Mouse (Mus musculus) heart, adult 18-20 months (tissue): ENCODE measurements at regions not wholly inside any gene's neighbourhood (a gene's known extent, or its start where the extent isn't known, plus 50 kb on each side); places are given as distances from the start of the nearest gene placed in this dataset.

Experiments used
- DNase-seq, 2 experiments: peaks; one replicate each; pipeline ENCODE4 v3.0.0; 2021 to 2022; ENCODE audit warnings: mixed read lengths in 1 of 2

DNA sequence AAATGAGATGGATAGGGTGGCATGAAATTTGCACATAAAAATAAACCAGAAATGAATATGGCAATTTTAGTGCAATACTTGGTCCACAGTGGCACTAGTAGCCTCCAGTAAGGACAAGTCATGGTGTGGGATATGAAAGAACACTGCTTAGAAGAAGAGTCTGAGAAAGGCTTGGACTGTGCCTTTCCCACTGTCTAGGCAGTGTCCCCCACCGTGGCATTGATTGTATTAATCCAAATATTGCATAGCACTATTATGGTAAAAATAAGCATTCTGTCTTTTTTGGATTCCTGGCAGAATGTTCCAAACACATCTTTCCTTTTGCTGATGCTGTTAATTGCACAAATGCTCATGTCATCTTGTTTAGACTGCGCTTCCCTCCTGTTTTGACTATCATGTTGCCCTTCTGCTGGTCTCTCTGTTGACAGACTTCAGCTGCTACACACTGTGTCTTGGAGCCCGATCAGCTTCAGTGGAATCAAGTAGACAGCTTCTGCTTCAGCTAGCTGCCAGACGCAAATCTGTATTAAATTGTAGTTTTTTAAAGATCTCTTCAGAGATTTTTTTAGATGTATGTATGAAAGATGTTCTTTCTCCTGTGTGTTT lies 186.2 kb upstream of the Robo2 start:
- no peak for DNase-seq

DNA sequence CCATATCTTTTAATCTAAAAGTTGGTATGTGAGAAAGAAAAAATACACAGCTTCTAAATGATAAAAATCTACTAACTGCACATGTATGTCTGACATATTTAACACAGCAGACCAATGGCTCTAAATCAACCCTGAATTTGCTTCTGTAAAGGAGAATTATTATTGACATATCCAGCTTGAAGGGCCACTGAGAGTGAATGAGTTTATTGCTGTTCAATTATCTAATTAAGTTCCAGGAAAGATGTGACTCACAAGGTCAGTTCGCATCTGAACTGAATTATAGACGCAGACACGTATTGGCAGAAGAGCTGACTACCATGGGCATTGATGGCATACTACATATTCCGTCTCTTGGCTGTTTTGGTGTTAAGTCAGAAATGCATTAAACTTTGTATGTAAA lies 180.3 kb upstream of the Robo2 start:
- DNase-seq, result no peak

DNA sequence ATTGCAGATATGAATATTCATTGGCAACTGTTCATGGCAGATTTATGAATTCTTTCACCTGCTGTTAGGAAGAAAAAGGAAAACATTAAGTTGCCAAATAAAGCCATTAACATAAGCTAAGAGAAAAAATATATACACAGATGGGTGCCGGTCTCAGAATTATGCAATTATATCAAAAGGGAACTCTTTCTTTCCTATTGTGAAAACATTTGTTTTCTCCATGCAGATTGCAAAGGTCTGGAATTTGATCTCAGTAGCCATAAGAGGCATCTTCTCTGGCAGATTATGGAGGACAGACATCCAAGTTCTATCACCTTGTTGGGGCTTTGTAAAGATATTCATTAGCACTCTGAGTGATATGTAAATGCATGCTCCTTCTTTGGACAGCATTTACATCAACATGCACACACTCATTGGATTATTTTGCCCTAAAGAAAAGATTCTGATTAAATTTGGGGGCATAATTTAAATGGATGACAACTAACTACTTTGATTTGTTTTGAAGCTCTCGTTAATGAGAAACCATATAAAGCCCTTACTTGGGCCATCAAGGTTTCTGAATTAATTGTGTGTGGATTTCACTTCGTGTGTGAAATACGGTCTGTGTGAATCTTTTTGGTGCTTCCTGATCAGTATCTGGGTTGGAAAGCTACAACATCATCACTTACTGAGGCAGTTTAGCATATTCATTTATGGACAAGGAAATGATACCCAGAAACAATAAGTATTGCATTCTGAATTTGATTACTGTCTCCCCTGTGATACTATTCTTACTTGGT lies 171.2 kb upstream of the Robo2 start:
- DNase-seq, result no peak

DNA sequence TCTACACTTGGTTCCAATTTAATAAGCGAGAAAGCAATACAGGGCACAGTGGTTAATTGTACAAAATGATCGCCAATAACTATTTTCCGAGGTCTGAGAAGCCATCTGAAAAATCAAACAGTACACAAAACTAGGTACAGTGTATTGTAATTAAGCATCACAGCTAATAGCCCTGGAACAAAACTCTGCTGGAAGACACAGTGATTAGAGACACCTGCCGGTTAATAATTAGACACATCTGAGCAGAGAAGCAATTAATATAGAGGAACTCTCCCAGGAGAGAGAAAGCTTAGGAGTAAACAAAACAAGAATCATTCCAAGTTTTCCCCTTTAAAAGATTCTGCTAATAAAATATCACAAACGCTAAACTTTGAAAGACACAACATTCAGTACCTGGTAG lies 136.7 kb upstream of the Robo2 start:
- DNase-seq, result no peak

DNA sequence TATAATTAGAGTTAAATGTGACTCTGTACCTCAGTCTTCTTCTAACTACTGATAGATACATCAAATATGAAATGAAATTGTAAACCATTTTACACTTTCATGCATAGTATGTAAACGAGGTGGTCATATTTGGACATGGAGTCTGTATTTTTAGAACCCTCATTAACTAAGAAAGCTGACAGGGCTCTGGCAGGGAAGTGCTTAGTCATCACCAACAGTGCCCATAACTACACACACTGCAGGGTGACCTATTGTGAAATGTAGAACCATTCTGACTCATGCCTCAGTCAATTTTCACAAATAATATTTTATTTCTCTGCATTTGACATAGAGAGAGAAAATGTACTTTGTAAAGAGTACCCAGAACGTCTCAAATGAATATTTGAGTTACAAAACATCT lies 118.9 kb upstream of the Robo2 start:
- no peak for DNase-seq

DNA sequence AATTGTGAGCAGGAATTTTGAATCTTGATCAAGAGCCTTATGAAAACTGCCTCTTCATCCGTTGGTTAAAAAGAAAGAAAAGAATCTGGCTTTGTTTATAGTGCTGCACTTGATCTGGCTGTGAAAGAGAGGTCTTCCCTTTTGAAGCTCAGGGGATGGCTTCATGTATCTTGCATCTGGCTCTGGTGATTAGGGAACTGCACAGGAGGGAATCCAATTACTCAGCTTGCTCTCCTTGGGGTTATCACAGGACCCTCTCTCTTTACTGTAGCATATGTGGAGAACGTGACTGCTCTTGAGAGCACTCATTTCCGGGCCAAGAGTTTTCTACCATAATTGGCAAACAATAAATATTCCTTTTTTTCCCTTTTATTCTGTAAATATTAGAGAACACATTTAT lies 116.6 kb upstream of the Robo2 start:
- DNase-seq, result no peak

GRCm38 (mm10) chr16:74526521-74526920 lies 114.9 kb upstream of the Robo2 start:
- no peak for DNase-seq

DNA sequence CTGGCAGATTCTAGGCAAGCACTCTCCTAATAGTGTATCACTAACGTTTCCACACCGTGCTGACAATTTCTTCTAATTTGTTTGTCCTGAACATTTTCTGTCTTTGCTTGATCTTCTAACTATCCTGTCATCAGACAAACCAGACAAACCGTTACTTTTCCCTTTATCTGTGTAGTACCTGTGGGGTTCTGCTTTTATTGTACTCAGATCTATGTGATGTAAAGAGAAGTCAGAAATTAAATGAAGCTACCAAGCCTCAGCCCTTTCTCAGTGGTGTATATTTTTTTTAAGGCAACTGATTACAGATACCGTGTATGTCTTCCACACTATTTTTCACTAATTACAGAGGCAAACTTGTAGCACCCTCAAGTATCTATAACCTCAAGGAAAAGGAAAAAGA lies 108.9 kb upstream of the Robo2 start:
- no peak for DNase-seq

DNA sequence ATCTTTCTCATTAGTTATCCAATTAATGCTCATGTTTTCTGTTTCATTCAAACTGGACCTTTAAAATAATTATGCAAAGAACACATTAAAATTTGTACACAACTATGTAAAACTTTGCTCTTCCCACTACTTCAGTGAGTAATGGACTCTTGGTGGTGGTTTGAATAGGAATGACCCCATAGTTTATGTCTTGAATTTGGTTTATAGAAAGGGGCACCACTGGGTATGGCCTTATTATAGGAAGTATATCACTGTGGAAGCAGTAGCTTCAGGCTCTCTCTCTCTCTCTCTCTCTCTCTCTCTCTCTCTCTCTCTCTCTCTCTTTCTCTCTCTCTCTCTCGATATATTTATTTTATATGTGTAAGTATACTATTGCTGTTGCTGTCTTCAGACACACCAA lies 106.3 kb upstream of the Robo2 start:
- DNase-seq, result no peak

DNA sequence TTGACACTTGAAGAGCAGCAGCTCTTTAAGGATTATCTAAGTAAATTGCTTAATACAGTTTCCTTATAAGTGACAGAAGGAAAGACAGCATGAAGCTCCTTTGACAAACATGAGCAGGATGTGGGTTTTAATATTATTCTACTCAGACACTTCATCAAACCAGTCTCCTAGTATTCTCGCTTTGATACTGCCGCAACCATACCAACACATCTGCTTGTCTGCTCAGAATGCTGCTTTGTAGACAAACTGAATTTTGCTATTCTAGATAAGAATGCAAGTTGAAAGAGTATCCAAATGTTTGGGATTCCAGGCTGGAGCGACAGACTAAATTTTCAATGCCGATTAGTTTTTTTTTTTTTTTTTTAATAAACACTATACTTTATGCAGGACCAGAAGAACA lies 105.7 kb upstream of the Robo2 start:
- DNase-seq, result no peak

DNA sequence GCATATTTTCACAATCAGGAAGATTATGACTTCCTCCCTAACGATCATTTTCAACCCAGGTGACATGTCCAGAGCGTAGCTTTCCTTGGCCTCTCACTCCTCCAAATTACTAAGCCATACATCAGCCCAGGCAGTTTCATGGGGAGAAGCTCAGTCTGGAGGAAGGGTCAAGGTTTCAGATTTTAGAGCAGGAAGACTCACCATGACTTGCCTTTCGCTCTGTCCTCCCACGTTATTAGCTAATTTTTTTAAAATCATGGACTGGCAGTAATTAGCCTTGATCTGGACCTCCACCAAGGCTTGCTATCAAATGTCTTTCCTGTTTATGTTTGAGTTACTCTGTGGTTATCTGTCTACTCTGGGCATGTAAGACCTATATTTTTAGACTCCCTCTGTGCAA lies 102.9 kb upstream of the Robo2 start:
- no peak for DNase-seq

GRCm38 (mm10) chr16:74510383-74510782 lies 98.8 kb upstream of the Robo2 start:
- DNase-seq, result no peak

DNA sequence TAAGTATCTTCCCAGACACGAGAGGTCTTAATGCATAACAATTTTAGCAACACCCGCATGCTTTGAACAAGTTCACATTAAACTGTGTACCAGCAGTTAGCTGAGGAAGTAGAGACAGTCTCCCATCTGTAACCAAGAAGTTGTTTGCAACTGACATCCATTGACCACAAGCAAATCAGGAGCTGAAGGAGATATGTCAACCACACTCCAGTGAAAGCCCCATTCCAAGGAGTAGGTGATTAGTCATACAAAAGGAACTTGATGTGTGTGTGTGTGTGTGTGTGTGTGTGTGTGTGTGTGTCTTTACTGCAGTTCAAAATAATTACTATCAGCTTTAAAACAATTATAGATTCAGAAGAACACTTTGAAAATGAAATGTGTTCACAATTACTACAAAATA lies 97.9 kb upstream of the Robo2 start:
- no peak for DNase-seq

- DNase-seq, result no peak
Observed at GRCm38 (mm10) chr16:74506719-74507118, 95.1 kb upstream of the Robo2 start.

- no peak for DNase-seq
Observed at GRCm38 (mm10) chr16:74506173-74506709, 94.6 kb upstream of the Robo2 start.

DNA sequence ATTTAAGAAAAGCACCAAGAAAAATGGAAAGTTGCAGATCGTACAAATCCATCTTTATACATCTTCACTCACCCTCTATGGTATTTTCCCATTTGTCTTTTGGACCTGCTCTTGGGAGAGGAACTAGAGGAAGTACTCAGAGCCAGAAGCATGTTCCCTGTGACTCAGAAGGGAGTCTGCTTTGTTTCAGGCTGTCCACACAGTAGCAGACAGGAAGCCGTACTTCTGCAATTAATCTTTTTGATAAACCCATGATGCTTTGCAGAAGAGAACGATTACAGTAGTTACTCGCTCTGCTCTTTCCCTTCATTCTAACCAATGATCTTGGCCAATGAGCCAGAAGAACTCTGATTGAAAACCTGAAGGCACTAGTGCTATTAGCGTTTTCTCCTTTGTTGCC lies 92.8 kb upstream of the Robo2 start:
- no peak for DNase-seq

DNA sequence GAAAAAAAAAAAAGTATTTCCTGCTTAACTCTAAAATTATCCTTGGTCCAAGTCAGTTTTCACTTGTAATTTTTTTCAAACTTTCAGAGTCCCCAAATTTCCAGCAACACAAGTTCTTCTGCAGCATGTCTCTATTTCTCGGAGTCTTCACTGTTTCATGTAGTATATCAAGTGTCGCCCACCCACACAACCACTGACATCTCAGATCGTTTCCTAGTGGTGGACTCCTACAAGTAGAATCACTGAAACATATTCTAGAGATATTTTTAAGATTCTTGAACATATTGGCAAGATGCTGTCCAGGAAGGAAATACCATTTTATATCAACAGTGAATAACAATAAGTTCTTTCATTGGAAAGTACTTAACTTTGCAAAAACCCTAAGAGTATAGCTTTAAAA lies 89.1 kb upstream of the Robo2 start:
- DNase-seq, result no peak

- no peak for DNase-seq
Observed at GRCm38 (mm10) chr16:74467745-74468420, 56.3 kb upstream of the Robo2 start.

- DNase-seq, result no peak
Observed at GRCm38 (mm10) chr16:74467159-74467558, 55.5 kb upstream of the Robo2 start.

DNA sequence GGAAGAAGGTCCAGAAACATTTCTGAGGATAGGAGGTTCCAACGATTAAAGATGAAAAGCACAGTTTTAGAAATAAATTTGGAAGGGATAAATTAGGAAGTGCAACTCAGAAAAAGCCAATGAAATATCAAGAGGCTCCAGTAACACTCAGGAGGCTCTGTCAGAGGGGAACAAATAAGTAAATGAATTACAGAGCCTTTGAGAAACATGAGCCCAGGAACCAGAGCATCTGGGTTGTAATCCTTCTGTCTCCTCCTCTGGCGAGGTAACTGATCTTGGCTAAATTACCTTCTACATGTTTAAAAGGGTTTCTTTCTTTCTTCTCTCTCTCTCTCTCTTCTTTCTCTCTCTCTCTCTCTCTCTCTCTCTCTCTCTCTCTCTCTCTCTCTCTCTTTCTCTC lies 53.2 kb upstream of the Robo2 start:
- DNase-seq, result no peak

GRCm38 (mm10) chr16:74464290-74464689 lies 52.7 kb upstream of the Robo2 start:
- DNase-seq, result no peak

DNA sequence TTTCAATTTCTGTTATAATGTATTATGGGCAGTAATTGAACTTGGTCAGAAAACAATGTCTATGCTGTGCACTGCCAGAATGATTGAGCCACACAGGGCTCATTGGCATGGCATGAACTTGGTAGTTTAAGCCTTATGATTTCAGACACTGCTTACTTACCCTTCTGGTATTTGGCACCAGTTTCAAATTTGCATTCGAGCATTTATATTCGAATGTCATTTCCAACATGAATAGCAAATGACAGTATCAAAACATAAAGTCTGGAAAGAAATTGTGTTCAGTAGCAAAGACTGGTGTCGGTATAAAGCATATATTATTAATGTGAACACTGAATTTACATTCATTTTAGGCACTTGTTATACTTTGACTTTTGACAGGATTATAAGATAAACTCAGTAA lies 50.8 kb upstream of the Robo2 start:
- DNase-seq, result no peak
